Mouse (Mus musculus) forebrain, embryonic 14.5 days (tissue): ENCODE measurements at regions not wholly inside any gene's neighbourhood (a gene's known extent, or its start where the extent isn't known, plus 50 kb on each side); places are given as distances from the start of the nearest gene placed in this dataset.

Experiments
- ATAC-seq: fragments of 200-750 bp; cut with Nextera tagmentation; 2 replicates; pipeline ENCODE4 v1.8.0; 2017; ENCODE audit warnings: mild to moderate bottlenecking, moderate library complexity
- DNase-seq: peaks from one replicate; pipeline ENCODE4 v3.0.0-alpha.2; 2015; ENCODE audit warnings: low spot score
- H3K27ac ChIP-seq: fragments of 300-500 bp; sonication (generic); 2 replicates; pipeline ENCODE4 v1.5.1; 2014; ENCODE audit warnings: low read depth, mild to moderate bottlenecking, control low read depth, low read length, moderate library complexity
- H3K27me3 ChIP-seq: fragments of 300-500 bp; sonication (generic); replicated peaks from 2 replicates; pipeline ENCODE4 v1.6.1; 2014; ENCODE audit warnings: low read length, control low read depth, mixed read lengths; ENCODE audit not compliant: control insufficient read depth, insufficient read depth
- H3K36me3 ChIP-seq: fragments of 300-500 bp; sonication (generic); 2 replicates; pipeline ENCODE4 v1.6.1; 2014; ENCODE audit warnings: low read length, control low read depth; ENCODE audit not compliant: control insufficient read depth, insufficient read depth
- H3K4me1 ChIP-seq: fragments of 300-500 bp; sonication (generic); 2 replicates; pipeline ENCODE4 v1.6.1; 2014; ENCODE audit warnings: antibody characterized with exemption, low read length, control low read depth; ENCODE audit not compliant: control insufficient read depth, insufficient read depth
- H3K4me2 ChIP-seq: fragments of 300-500 bp; sonication (generic); 2 replicates; pipeline ENCODE4 v1.6.1; 2014; ENCODE audit warnings: mild to moderate bottlenecking, control low read depth, low read length
- H3K4me3 ChIP-seq: fragments of 300-500 bp; sonication (generic); 2 replicates; pipeline ENCODE4 v1.5.1; 2014; ENCODE audit warnings: low read depth, low read length, control low read depth
- H3K9ac ChIP-seq: fragments of 300-500 bp; sonication (generic); 2 replicates; pipeline ENCODE4 v1.6.1; 2014; ENCODE audit warnings: mild to moderate bottlenecking, low read length, control low read depth, moderate library complexity
- H3K9me3 ChIP-seq: fragments of 300-500 bp; sonication (generic); replicated peaks from 2 replicates; pipeline ENCODE4 v1.6.1; 2016; ENCODE audit warnings: low read length, control low read depth, mixed read lengths; ENCODE audit not compliant: control insufficient read depth
- WGBS: fragments of 180-500 bp; shearing (Covaris S2); extraction: QIAGEN DNeasy Blood & Tissue Kit; methylation state at CpG from one replicate; pipeline ENCODE4 v1.1.7; 2014; 5-methylcytosine and 5-hydroxymethylcytosine counted together

DNA sequence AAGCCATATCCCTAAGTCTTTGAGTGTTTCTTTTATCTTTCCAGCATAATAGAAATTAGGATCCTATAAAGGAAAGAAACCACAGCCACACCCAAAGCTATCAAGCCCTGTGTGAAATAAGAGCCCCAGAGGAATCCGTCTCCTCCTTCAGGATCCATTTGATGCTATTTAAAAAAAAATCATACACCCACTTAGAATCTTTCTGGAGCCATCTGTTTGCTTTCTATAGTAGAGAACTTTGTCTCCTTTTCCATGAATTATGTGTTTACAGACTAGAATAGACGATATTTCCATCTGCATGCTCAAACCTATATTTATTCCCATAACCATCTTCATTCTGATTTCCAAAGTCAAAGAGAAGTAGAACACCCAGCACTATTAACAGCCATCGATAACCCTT lies 917.2 kb upstream of the Man1a start:
- Histone ChIP-seq H3K4me2 (no peak overlapping the region), H3K27ac (no peak overlapping the region), H3K9ac (no peak overlapping the region), H3K4me3 (no peak overlapping the region), H3K27me3 (no peaks in the 10 kb centered on the region), H3K9me3 (no peaks in the 10 kb centered on the region), H3K36me3 (no peaks in the 10 kb centered on the region), H3K4me1 (no peaks in the 10 kb centered on the region)
- WGBS = 86% methylated on average over 3 of the region's 3 CpGs
- DNase-seq = no peak
- ATAC-seq = no peak

DNA sequence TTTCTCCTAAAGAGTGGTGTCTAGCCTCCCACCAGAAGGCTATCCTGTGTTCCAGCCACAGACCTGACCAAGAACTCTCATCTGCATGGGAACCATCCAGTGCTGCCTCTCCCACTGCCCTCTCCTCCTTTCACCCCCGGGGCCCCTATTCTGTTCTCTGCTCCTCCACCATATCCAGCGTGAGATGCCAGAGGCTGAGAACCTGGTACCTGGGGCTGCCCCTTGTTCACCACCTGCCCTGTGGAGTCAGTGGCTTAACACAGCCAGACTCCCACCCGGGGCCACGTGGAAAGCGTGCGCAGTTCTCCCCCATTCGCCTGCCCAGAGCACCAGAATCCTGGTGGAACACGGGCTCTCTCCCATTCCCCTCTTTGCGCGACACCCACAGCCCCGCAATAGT lies 879.5 kb upstream of the Man1a start:
- Histone ChIP-seq H3K4me3 (no peak overlapping the region), H3K9ac (no peak overlapping the region), H3K4me2 (no peak overlapping the region), H3K4me1 (no peaks in the 10 kb centered on the region), H3K27me3 (no peaks in the 10 kb centered on the region), H3K27ac (no peak overlapping the region), H3K36me3 (no peaks in the 10 kb centered on the region), H3K9me3 (no peaks in the 10 kb centered on the region)
- ATAC-seq (no peak), DNase-seq (no peak)
- 93% methylated on average over 11 of the region's 11 CpGs for WGBS

DNA sequence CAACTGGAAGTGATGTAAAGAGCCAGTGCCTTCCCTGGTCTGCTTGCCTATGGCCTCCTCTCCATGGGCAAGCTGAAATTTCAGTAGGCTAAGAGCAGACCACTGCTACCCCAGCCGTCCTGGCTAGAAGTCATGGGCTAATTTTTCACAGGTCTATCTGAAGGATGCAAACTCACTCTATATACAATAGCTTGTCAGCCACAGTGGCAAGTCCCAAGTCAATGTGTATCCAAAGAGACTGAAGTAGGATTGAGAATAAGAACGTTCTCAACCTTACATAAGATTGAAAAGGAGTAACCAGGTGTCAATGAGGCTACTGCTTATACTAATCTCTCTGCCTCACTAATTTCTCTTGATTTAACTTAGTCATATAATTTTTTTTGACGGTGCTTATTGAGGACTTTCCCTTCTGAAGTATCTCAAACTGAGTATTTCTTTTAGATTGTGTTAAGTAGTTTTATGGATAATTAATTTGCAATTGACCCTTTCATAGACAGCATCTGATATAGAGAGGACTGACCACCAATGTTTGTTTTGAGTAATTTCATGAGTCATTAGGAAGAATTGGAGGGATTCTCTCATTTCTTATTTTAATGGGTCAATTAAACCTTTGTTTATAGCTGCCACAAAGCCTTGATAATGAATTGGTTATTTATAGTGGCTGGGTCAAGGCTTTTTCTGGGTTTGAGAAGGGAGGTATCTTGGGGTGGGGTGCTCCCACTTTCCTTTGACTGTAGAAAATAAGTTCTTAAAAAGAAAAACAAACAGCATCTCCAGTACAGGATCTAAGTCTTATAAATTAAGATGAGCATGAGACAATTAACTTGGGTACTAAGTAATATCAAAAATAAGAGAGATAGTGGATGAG lies 865.0 kb upstream of the Man1a start:
- 85% methylated on average over 3 of the region's 3 CpGs for WGBS
- peaks cover 4% of the 10 kb centered on the region; the same call in 1 of the 2 replicates for H3K4me1 ChIP-seq
- no peak for ATAC-seq

DNA sequence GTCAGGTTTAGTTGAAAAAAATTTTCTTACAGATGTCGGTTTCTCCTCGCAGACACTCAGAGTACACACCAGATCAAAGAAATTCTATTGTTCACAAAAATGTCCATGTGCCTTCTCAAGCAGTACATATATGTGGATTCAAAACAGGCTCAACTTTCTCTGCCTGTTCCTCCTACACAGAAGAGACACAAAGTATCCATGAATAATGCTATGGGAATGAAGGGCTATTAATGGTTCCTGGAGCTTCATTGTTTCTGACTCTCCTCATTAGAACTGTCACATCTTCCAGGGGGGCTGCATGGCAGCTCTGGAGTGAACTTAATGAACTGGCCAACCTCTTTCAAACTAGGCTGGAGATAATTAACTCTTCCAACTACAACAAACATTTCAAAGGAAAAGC lies 863.1 kb upstream of the Man1a start:
- Histone ChIP-seq H3K27ac (no peak overlapping the region), H3K9me3 (no peaks in the 10 kb centered on the region), H3K36me3 (no peaks in the 10 kb centered on the region), H3K9ac (no peak overlapping the region), H3K4me3 (no peak overlapping the region), H3K4me2 (no peak overlapping the region), H3K4me1 (peaks cover 4% of the 10 kb centered on the region; the same call in 1 of the 2 replicates), H3K27me3 (no peaks in the 10 kb centered on the region)
- whole genome bisulfite sequencing = 6% methylated on average over 2 of the region's 2 CpGs
- peak; percentile 69; the same call in 1 of the 2 replicates for ATAC-seq
- peak; percentile 64 for DNase-seq

More for the DNA sequence above, 865.0 kb upstream of the Man1a start:
- H3K36me3 ChIP-seq = no peaks in the 10 kb centered on the region
- no peak overlapping the region for H3K27ac ChIP-seq
- H3K4me3 ChIP-seq = no peak overlapping the region
- no peaks in the 10 kb centered on the region for H3K9me3 ChIP-seq
- H3K27me3 ChIP-seq = no peaks in the 10 kb centered on the region
- DNase-seq = no peak
- H3K4me2 ChIP-seq = no peak overlapping the region
- H3K9ac ChIP-seq = no peak overlapping the region
